Mouse (Mus musculus): ENCODE results near the gene Cuedc2. TPM values are rescaled to one million over a fixed set of nuclear protein-coding genes. Genes with fewer than 3 reads are reported as not detected.

The Cuedc2 gene
- polyA plus RNA-seq, 1 experiment from 2014 or later: 169 TPM

DNA sequence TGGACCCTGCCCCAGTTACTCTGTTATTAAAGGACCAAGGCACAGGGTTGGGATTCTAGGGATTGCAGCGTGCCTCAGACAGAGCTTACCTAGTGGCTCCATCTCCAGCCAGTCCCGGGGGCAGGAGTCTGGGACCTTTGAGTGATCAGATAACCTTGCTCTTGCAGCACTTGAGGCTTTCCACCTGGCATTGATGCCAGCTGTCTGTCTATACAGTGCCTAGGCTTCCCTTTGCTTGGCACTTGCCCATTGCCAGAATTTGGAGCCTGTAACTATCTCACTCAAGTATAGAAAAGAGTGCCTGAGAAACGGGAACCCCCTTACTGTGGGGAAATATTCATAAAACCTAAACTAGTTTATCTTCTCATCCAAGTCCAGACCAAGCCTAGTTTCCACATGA, 51.6 kb downstream of the Cuedc2 start:
- ATAC-seq (ENCODE audit: insufficient number of reproducible peaks, insufficient read depth, low FRiP score, low read depth): no peak
- H3K4me2 ChIP-seq (replicated peaks; ENCODE audit: low read depth, low read length): no peak overlapping the region
- peaks cover 38% of the 10 kb centered on the region for H3K36me3 ChIP-seq (ENCODE audit: control insufficient read depth, insufficient read depth, low read length)
- H3K9ac ChIP-seq (replicated peaks; ENCODE audit: low read depth, low read length): no peak overlapping the region
- H3K4me3 ChIP-seq (ENCODE audit: low read depth, low read length): no peak overlapping the region
- 82% methylated on average over 3 of the region's 3 CpGs for WGBS
- no peaks in the 10 kb centered on the region for H3K9me3 ChIP-seq (ENCODE audit: control insufficient read depth, low read depth, low read length)
- H3K4me1 ChIP-seq (ENCODE audit: control insufficient read depth, insufficient read depth, low read length): no peaks in the 10 kb centered on the region
- H3K27me3 ChIP-seq (ENCODE audit: control insufficient read depth, insufficient read depth, low read length): no peaks in the 10 kb centered on the region
- H3K27ac ChIP-seq (ENCODE audit: low read length): no peak overlapping the region

DNA sequence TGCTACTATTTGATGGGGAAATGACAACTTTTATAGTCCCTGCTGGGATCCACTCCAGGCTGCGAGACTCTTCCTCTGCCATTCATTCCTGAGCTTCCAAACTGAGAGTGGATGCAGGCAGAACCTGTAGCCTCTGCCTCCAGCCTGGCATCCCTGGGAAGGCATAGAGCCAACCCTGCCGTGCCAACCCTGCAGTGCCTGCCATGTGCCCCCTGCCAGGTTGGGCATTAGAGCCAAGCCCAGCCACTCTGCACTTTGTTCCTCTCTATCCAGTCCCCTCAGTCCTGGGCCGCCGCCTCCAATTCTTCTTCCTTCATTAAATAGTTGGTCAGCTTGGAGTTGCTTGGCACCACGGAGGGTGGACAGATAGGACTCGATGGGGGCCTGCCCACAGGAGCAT, 52.5 kb downstream of the Cuedc2 start:
- Histone ChIP-seq H3K9me3 (ENCODE audit: control insufficient read depth, low read depth, low read length) (no peaks in the 10 kb centered on the region), H3K36me3 (ENCODE audit: control insufficient read depth, insufficient read depth, low read length) (peaks cover 46% of the 10 kb centered on the region), H3K4me1 (ENCODE audit: control insufficient read depth, insufficient read depth, low read length) (no peaks in the 10 kb centered on the region), H3K27me3 (ENCODE audit: control insufficient read depth, insufficient read depth, low read length) (no peaks in the 10 kb centered on the region), H3K9ac (replicated peaks; ENCODE audit: low read depth, low read length) (no peak overlapping the region), H3K4me2 (replicated peaks; ENCODE audit: low read depth, low read length) (no peak overlapping the region), H3K4me3 (ENCODE audit: low read depth, low read length) (no peak overlapping the region), H3K27ac (ENCODE audit: low read length) (no peak overlapping the region)
- no peak for ATAC-seq (ENCODE audit: insufficient number of reproducible peaks, insufficient read depth, low FRiP score, low read depth)
- WGBS: 87% methylated on average over 6 of the region's 6 CpGs

DNA sequence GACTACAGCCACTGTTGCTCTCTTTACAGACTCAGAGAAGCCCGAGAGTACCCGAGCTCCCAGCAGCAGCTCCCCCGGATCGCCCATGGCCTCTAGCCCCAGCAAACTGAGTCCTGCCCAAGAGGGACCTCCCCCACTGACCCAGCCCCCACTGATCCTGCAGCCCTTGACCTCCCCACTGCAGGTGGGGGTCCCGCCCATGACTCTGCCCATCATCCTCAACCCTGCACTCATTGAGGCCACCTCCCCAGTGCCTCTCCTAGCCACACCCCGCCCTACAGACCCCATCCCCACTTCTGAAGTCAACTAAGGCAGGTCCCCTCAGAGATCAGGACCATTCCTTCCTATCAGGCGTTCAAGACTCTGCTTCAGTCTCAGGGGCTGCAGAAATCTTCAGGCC, 52.9 kb downstream of the Cuedc2 start:
- Histone ChIP-seq H3K36me3 (ENCODE audit: control insufficient read depth, insufficient read depth, low read length) (peaks cover 47% of the 10 kb centered on the region), H3K4me1 (ENCODE audit: control insufficient read depth, insufficient read depth, low read length) (no peaks in the 10 kb centered on the region), H3K9ac (replicated peaks; ENCODE audit: low read depth, low read length) (no peak overlapping the region), H3K27me3 (ENCODE audit: control insufficient read depth, insufficient read depth, low read length) (no peaks in the 10 kb centered on the region), H3K4me3 (ENCODE audit: low read depth, low read length) (no peak overlapping the region), H3K4me2 (replicated peaks; ENCODE audit: low read depth, low read length) (no peak overlapping the region), H3K9me3 (ENCODE audit: control insufficient read depth, low read depth, low read length) (no peaks in the 10 kb centered on the region), H3K27ac (ENCODE audit: low read length) (no peak overlapping the region)
- ATAC-seq (ENCODE audit: insufficient number of reproducible peaks, insufficient read depth, low FRiP score, low read depth): no peak
- WGBS: 83% methylated on average over 7 of the region's 7 CpGs

DNA sequence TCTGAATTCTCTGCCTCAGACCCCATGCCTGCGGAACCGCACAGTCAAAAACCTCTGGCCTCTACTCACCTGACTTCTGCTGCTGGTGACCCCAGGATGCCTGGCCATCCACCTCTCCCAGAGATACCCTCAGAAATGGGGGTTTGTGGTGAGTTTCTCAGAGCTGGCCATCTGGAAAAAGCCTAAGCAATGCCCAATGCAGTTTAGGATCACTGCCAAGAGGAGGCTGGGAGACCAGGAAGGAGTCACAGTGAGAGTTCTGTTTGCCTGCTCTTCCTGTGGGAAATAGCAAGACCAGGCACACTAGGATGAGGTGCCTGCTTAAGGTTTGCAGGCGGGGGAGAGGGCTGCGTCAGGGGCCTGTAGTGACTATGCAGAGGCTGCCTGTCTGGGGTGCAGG, 53.8 kb downstream of the Cuedc2 start:
- Histone ChIP-seq H3K9ac (replicated peaks; ENCODE audit: low read depth, low read length) (no peak overlapping the region), H3K4me1 (ENCODE audit: control insufficient read depth, insufficient read depth, low read length) (no peaks in the 10 kb centered on the region), H3K9me3 (ENCODE audit: control insufficient read depth, low read depth, low read length) (no peaks in the 10 kb centered on the region), H3K36me3 (ENCODE audit: control insufficient read depth, insufficient read depth, low read length) (peaks cover 56% of the 10 kb centered on the region), H3K27me3 (ENCODE audit: control insufficient read depth, insufficient read depth, low read length) (no peaks in the 10 kb centered on the region), H3K4me2 (replicated peaks; ENCODE audit: low read depth, low read length) (no peak overlapping the region), H3K4me3 (ENCODE audit: low read depth, low read length) (no peak overlapping the region), H3K27ac (ENCODE audit: low read length) (no peak overlapping the region)
- ATAC-seq (ENCODE audit: insufficient number of reproducible peaks, insufficient read depth, low FRiP score, low read depth): no peak
- WGBS: 93% methylated on average over 4 of the region's 4 CpGs

DNA sequence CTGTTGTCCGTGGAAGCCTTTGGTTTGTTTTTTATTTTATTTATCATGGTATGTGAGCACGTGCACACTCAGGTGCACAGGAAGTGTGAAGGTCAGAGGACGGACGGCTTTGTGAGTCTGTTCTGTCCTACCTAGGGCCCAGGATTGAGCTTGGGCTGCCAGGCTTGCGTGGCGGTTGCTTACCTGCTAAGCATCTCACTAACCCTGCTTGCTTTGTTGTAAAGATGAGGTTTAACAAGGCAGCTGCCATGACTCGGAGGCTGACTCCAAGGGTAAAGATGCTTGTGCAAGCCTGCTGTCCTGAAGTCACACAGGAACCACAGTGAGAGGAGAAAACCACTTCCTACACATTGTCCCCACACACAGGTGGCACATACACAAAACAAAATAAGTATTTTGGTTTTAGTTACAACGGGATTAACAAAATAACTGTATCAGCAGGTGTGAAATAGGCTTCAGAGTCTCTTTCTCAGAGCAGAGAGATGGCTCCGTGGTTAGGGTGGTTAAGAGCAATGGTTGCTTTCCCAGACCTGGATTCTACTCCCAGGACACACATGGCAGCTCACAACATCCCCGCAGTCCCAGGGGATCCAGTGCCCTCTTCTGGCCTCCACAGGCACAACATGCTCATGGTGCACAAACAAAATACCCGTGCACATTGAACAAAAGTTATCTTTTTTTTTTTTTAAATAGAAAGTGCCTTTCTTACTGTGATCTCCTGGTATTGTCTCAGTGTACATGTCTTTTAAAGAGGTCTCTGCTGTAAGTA, 56.2 kb downstream of the Cuedc2 start:
- Histone ChIP-seq H3K27me3 (ENCODE audit: control insufficient read depth, insufficient read depth, low read length) (no peaks in the 10 kb centered on the region), H3K4me1 (ENCODE audit: control insufficient read depth, insufficient read depth, low read length) (no peaks in the 10 kb centered on the region), H3K4me2 (replicated peaks; ENCODE audit: low read depth, low read length) (no peak overlapping the region), H3K27ac (ENCODE audit: low read length) (no peak overlapping the region), H3K4me3 (ENCODE audit: low read depth, low read length) (no peak overlapping the region), H3K9ac (replicated peaks; ENCODE audit: low read depth, low read length) (no peak overlapping the region), H3K36me3 (ENCODE audit: control insufficient read depth, insufficient read depth, low read length) (peaks cover 70% of the 10 kb centered on the region), H3K9me3 (ENCODE audit: control insufficient read depth, low read depth, low read length) (no peaks in the 10 kb centered on the region)
- WGBS: 93% methylated on average over 11 of the region's 11 CpGs
- ATAC-seq (ENCODE audit: insufficient number of reproducible peaks, insufficient read depth, low FRiP score, low read depth): no peak

MicroRNA genes within 50 kb of the gene (microRNA counts, 519-probe panel; counts per million panel counts)
- microRNA mmu-miR-146b: 2,820 counts per million, percentile 49 among the panel's probes with 10 or more counts

Small RNA genes within 50 kb of the gene (microRNA-seq; reads per million reads assigned to microRNA genes)
- not detected for gene Mir146b

Other genes starting within 250 kb of the Cuedc2 start
- not detected in 2 replicates for gene Elovl3, start 206.8 kb downstream of the Cuedc2 start, polyA plus RNA-seq (2014; fragmentation: Nextera tagmentation; extraction: Ambion mirVana)
- gene Pitx3, start 190.4 kb downstream of the Cuedc2 start, polyA plus RNA-seq (2014; fragmentation: Nextera tagmentation; extraction: Ambion mirVana): not detected in 2 replicates
- 56.6 and 63.7 TPM in 2 replicates for gene Gbf1, start 186.2 kb downstream of the Cuedc2 start, polyA plus RNA-seq (2014; fragmentation: Nextera tagmentation; extraction: Ambion mirVana)
- gene Nfkb2, start 34.4 kb downstream of the Cuedc2 start, polyA plus RNA-seq (2014; fragmentation: Nextera tagmentation; extraction: Ambion mirVana): 8.0 and 10.1 TPM in 2 replicates
- gene Psd, start 11.5 kb downstream of the Cuedc2 start, polyA plus RNA-seq (2014; fragmentation: Nextera tagmentation; extraction: Ambion mirVana): 41.9 and 44.3 TPM in 2 replicates
- gene Fbxl15, start 10.5 kb downstream of the Cuedc2 start, polyA plus RNA-seq (2014; fragmentation: Nextera tagmentation; extraction: Ambion mirVana): 13.7 and 16.1 TPM in 2 replicates
- gene Mfsd13a, start 2.4 kb upstream of the Cuedc2 start, polyA plus RNA-seq (2014; fragmentation: Nextera tagmentation; extraction: Ambion mirVana): 10.8 and 11.4 TPM in 2 replicates
- 1.6 and 2.1 TPM in 2 replicates for gene 2310034G01Rik, start 11.6 kb upstream of the Cuedc2 start, polyA plus RNA-seq (2014; fragmentation: Nextera tagmentation; extraction: Ambion mirVana)
- 141 and 142 TPM in 2 replicates for gene Actr1a, start 57.0 kb upstream of the Cuedc2 start, polyA plus RNA-seq (2014; fragmentation: Nextera tagmentation; extraction: Ambion mirVana)
- 31.5 and 35.4 TPM in 2 replicates for gene Sufu, start 58.2 kb upstream of the Cuedc2 start, polyA plus RNA-seq (2014; fragmentation: Nextera tagmentation; extraction: Ambion mirVana)
- 22.3 and 23.5 TPM in 2 replicates for gene Trim8, start 163.0 kb upstream of the Cuedc2 start, polyA plus RNA-seq (2014; fragmentation: Nextera tagmentation; extraction: Ambion mirVana)
- gene Arl3, start 234.5 kb upstream of the Cuedc2 start, polyA plus RNA-seq (2014; fragmentation: Nextera tagmentation; extraction: Ambion mirVana): 89.4 and 98.7 TPM in 2 replicates
- 19.3 and 20.8 TPM in 2 replicates for gene Sfxn2, start 234.7 kb upstream of the Cuedc2 start, polyA plus RNA-seq (2014; fragmentation: Nextera tagmentation; extraction: Ambion mirVana)